Mouse (Mus musculus): ENCODE results near the gene Terb2. TPM values are rescaled to one million over a fixed set of nuclear protein-coding genes. Genes with fewer than 3 reads are reported as not detected.

The Terb2 gene
- total and polyA plus RNA-seq, 3 experiments, result not detected

- no peaks in the 10 kb centered on the region for H3K27me3 ChIP-seq (ENCODE audit: control insufficient read depth, insufficient read depth, low read length)
- WGBS, result 85% methylated on average over 10 of the region's 10 CpGs
- H3K9ac ChIP-seq (ENCODE audit: low read depth, low read length), result no peak overlapping the region
- H3K27ac ChIP-seq, result no peak overlapping the region
- H3K36me3 ChIP-seq (ENCODE audit: control insufficient read depth, insufficient read depth, low read length), result no peaks in the 10 kb centered on the region; the same call in 1 of the 2 replicates
- H3K4me3 ChIP-seq, result no peak overlapping the region
- DNase-seq, result no peak
- 0 out of 2 replicates have a peak, but pooled peaks cover 1% of the 10 kb centered on the region for H3K4me1 ChIP-seq (ENCODE audit: control insufficient read depth, insufficient read depth, low read length)
- TF ChIP-seq POLR2A (IDR thresholded peaks at IDR 0.05; ENCODE audit: insufficient read depth, low read depth, low read length), result no peak
- TF ChIP-seq CTCF (IDR thresholded peaks at IDR 0.05), result no peak
- no peak for TF ChIP-seq EP300 (IDR thresholded peaks at IDR 0.05; ENCODE audit: insufficient read depth, low read depth, low read length)
- intact Hi-C loops (cut with DNase I), result no loop called here
- H3K79me2 ChIP-seq (replicated peaks; ENCODE audit: control insufficient read depth, insufficient read depth, low read length), result no peaks in the 10 kb centered on the region
Observed at GRCm38 (mm10) chr2:122247786-122248185, 61.7 kb downstream of the Terb2 start.

GRCm38 (mm10) chr2:122255997-122256396 lies 69.9 kb downstream of the Terb2 start:
- Histone ChIP-seq H3K27ac (no peak overlapping the region), H3K36me3 (ENCODE audit: control insufficient read depth, insufficient read depth, low read length) (no peaks in the 10 kb centered on the region; the same call in 1 of the 2 replicates), H3K4me3 (no peak overlapping the region), H3K4me1 (ENCODE audit: control insufficient read depth, insufficient read depth, low read length) (no peaks in the 10 kb centered on the region), H3K27me3 (ENCODE audit: control insufficient read depth, insufficient read depth, low read length) (no peaks in the 10 kb centered on the region), H3K9ac (ENCODE audit: low read depth, low read length) (no peak overlapping the region), H3K79me2 (replicated peaks; ENCODE audit: control insufficient read depth, insufficient read depth, low read length) (no peaks in the 10 kb centered on the region)
- 94% methylated on average over 5 of the region's 5 CpGs for WGBS
- TF ChIP-seq EP300 (IDR thresholded peaks at IDR 0.05; ENCODE audit: insufficient read depth, low read depth, low read length) (no peak), POLR2A (IDR thresholded peaks at IDR 0.05; ENCODE audit: insufficient read depth, low read depth, low read length) (no peak), CTCF (IDR thresholded peaks at IDR 0.05) (no peak)
- intact Hi-C loops (cut with DNase I), result no loop called here
- no peak for DNase-seq

Other genes with a start within 250 kb of the Terb2 start
- gene Ctdspl2, start 230.3 kb upstream of the Terb2 start, total RNA-seq (2021), result 10 to 100 TPM; 12.1 to 12.6 TPM
- gene Ctdspl2, start 230.3 kb upstream of the Terb2 start, polyA plus RNA-seq (2012; rRNA removed), result 3.1 and 6.1 TPM in 2 replicates
- gene Mageb3, start 230.2 kb upstream of the Terb2 start, total RNA-seq (2021), result not detected
- not detected in 2 replicates for gene Mageb3, start 230.2 kb upstream of the Terb2 start, polyA plus RNA-seq (2012; rRNA removed)
- 10 to 100 TPM; 20.0 to 22.2 TPM for gene Eif3j1, start 157.7 kb upstream of the Terb2 start, total RNA-seq (2021)
- 4.7 and 15.6 TPM in 2 replicates for gene Eif3j1, start 157.7 kb upstream of the Terb2 start, polyA plus RNA-seq (2012; rRNA removed)
- gene Spg11, start 67.9 kb upstream of the Terb2 start, total RNA-seq (2021), result 10 to 100 TPM; 10.8 to 11.3 TPM
- gene Spg11, start 67.9 kb upstream of the Terb2 start, polyA plus RNA-seq (2012; rRNA removed), result 3.8 and 6.7 TPM in 2 replicates
- 100 to 1,000 TPM; 201 to 240 TPM for gene B2m, start 38.6 kb upstream of the Terb2 start, total RNA-seq (2021)
- gene B2m, start 38.6 kb upstream of the Terb2 start, polyA plus RNA-seq (2012; rRNA removed), result 400 and 574 TPM in 2 replicates
- not detected for gene Trim69, start 25.6 kb upstream of the Terb2 start, total RNA-seq (2021)
- gene Trim69, start 25.6 kb upstream of the Terb2 start, polyA plus RNA-seq (2012; rRNA removed), result 0.15 TPM in 1 of 2 replicates, not detected in the other
- not detected for gene Patl2, start 83 bp upstream of the Terb2 start, total RNA-seq (2021)
- gene Patl2, start 83 bp upstream of the Terb2 start, polyA plus RNA-seq (2012; rRNA removed), result not detected in 2 replicates
- gene Sord, start 48.5 kb downstream of the Terb2 start, total RNA-seq (2021), result 100 to 1,000 TPM; 169 to 202 TPM
- gene Sord, start 48.5 kb downstream of the Terb2 start, polyA plus RNA-seq (2012; rRNA removed), result 70.0 and 115 TPM in 2 replicates
- gene Duox2, start 112.2 kb downstream of the Terb2 start, total RNA-seq (2021), result under 1 TPM; 0.57 to 0.61 TPM
- gene Duox2, start 112.2 kb downstream of the Terb2 start, polyA plus RNA-seq (2012; rRNA removed), result 0.53 and 0.84 TPM in 2 replicates
- gene Duoxa2, start 112.6 kb downstream of the Terb2 start, total RNA-seq (2021), result under 1 TPM; 0.18 to 0.21 TPM
- gene Duoxa2, start 112.6 kb downstream of the Terb2 start, polyA plus RNA-seq (2012; rRNA removed), result 0.18 and 0.23 TPM in 2 replicates
- under 1 TPM; 0.23 to 0.37 TPM for gene Duoxa1, start 127.5 kb downstream of the Terb2 start, total RNA-seq (2021)
- 1.1 and 1.5 TPM in 2 replicates for gene Duoxa1, start 127.5 kb downstream of the Terb2 start, polyA plus RNA-seq (2012; rRNA removed)
- gene Duox1, start 129.4 kb downstream of the Terb2 start, total RNA-seq (2021), result under 1 TPM; 0.10 to 0.34 TPM
- gene Duox1, start 129.4 kb downstream of the Terb2 start, polyA plus RNA-seq (2012; rRNA removed), result 0.51 and 0.73 TPM in 2 replicates
- gene Shf, start 182.9 kb downstream of the Terb2 start, total RNA-seq (2021), result 1 to 10 TPM; 3.5 to 5.3 TPM
- gene Shf, start 182.9 kb downstream of the Terb2 start, polyA plus RNA-seq (2012; rRNA removed), result 3.5 and 5.6 TPM in 2 replicates
- 10 to 100 TPM; 20.4 to 20.7 TPM for gene Slc28a2, start 240.2 kb downstream of the Terb2 start, total RNA-seq (2021)
- 17.6 and 37.8 TPM in 2 replicates for gene Slc28a2, start 240.2 kb downstream of the Terb2 start, polyA plus RNA-seq (2012; rRNA removed)

Measured in heart, adult 2 months (tissue).